Mouse (Mus musculus) ES-E14 (cell line): Measurements from ENCODE around the gene Nt5dc1.

ENCODE experiments used
- MAFK ChIP-seq: IDR thresholded peaks from 2 replicates; pipeline ENCODE4 v1.6.1; 2014; ENCODE audit warnings: mild to moderate bottlenecking, low read depth, low read length, inconsistent platforms; ENCODE audit not compliant: insufficient read depth
- ZC3H11A ChIP-seq: IDR thresholded peaks from 2 replicates; pipeline ENCODE4 v1.6.1; 2012; ENCODE audit warnings: low read depth, mild to moderate bottlenecking, inconsistent platforms, low read length, borderline replicate concordance
- ZNF384 ChIP-seq: IDR thresholded peaks from 2 replicates; pipeline ENCODE4 v1.6.1; 2012; ENCODE audit warnings: low read depth, low read length, inconsistent platforms

- TF ChIP-seq ZNF384 (no peak), ZC3H11A (no peak), MAFK (no peak)
Measured at GRCm38 (mm10) chr10:34396959-34397358, 21.4 kb downstream of the Nt5dc1 start.
